Mouse (Mus musculus): ENCODE measurements around the gene Rnase10. TPM values are rescaled to one million over a fixed set of nuclear protein-coding genes. Genes with fewer than 3 reads are reported as not detected.
"Not testable (repeated sequence)": the region's sequence is repeated elsewhere in the genome, so short reads cannot be mapped to it uniquely, and the experiment has no call there.

Rnase10 gene
- not detected in 2 replicates for polyA plus RNA-seq (2014; fragmentation: Nextera tagmentation; extraction: Ambion mirVana)

DNA sequence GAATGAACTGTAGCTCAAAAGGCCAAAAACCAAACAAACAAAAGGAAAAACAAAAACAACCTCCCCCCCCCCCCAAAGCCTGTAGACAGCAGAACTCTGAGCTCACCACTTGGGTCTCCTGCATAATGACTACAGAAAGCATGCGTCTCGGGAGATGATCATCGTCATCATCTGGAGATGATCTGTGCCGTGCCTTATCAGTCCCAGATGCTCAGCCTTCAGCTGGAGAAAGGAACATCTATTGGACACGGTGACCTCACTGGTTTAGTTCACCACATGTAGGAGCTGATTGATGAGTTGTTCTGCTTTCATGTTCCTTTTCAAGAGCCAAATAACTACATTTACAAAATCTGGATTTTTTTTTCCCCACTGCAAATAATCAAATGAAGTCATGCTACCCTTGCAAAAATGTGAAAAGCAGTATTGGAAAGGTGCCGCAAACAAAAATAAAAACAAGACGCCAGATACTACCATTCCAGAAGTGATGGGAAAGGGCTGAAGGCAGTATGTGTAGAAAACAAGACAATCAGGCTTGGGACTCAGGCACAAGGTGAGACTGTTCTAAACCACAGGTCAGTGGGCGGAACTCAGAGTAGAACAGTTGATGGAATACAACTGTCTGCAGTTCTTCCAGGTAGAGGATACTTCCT, at the start of gene Rnase10:
Gene Rnase10, plus strand, starts transcription at position 600 of the 650 bp plus-strand sequence.
- H3K4me3 ChIP-seq (replicated peaks; ENCODE audit: low read depth, low read length), result no peak within 1 kb of the TSS
- 90% methylated on average over 8 of the region's 8 CpGs for WGBS
- no peaks in the 10 kb centered on the region for H3K27me3 ChIP-seq (ENCODE audit: control insufficient read depth, insufficient read depth, low read length)
- no peak within 1 kb of the TSS for H3K4me2 ChIP-seq (ENCODE audit: low read length)
- no peak within 1 kb of the TSS for H3K27ac ChIP-seq (replicated peaks; ENCODE audit: low read depth, low read length)
- no peaks in the 10 kb centered on the region for H3K36me3 ChIP-seq (ENCODE audit: control insufficient read depth, insufficient read depth, low read length)
- no peaks in the 10 kb centered on the region for H3K4me1 ChIP-seq (ENCODE audit: control insufficient read depth, insufficient read depth, low read length)
- no peak within 1 kb of the TSS for H3K9ac ChIP-seq (replicated peaks; ENCODE audit: low read length)
- ATAC-seq (ENCODE audit: low FRiP score, low TSS enrichment) (no peak), DNase-seq (no peak)
- H3K9me3 ChIP-seq (ENCODE audit: control insufficient read depth, low read length), result no peaks in the 10 kb centered on the region

- not testable (repeated sequence) for H3K9ac ChIP-seq (replicated peaks; ENCODE audit: low read length); H3K27me3 ChIP-seq (ENCODE audit: control insufficient read depth, insufficient read depth, low read length); H3K36me3 ChIP-seq (ENCODE audit: control insufficient read depth, insufficient read depth, low read length); DNase-seq; H3K4me3 ChIP-seq (replicated peaks; ENCODE audit: low read depth, low read length); H3K4me2 ChIP-seq (ENCODE audit: low read length); H3K27ac ChIP-seq (replicated peaks; ENCODE audit: low read depth, low read length); H3K9me3 ChIP-seq (ENCODE audit: control insufficient read depth, low read length); H3K4me1 ChIP-seq (ENCODE audit: control insufficient read depth, insufficient read depth, low read length); ATAC-seq (ENCODE audit: low FRiP score, low TSS enrichment)
- 92% methylated on average over 5 of the region's 5 CpGs for WGBS
These were observed 49.1 kb upstream of the Rnase10 start for GRCm38 (mm10) chr14:50958289-50958995.

GRCm38 (mm10) chr14:50968216-50968980, 39.2 kb upstream of the Rnase10 start:
- Histone ChIP-seq H3K36me3 (ENCODE audit: control insufficient read depth, insufficient read depth, low read length) (no peaks in the 10 kb centered on the region), H3K9ac (replicated peaks; ENCODE audit: low read length) (no peak overlapping the region), H3K27me3 (ENCODE audit: control insufficient read depth, insufficient read depth, low read length) (no peaks in the 10 kb centered on the region), H3K9me3 (ENCODE audit: control insufficient read depth, low read length) (no peaks in the 10 kb centered on the region), H3K27ac (replicated peaks; ENCODE audit: low read depth, low read length) (no peak overlapping the region), H3K4me2 (ENCODE audit: low read length) (no peak overlapping the region), H3K4me3 (replicated peaks; ENCODE audit: low read depth, low read length) (no peak overlapping the region), H3K4me1 (ENCODE audit: control insufficient read depth, insufficient read depth, low read length) (no peaks in the 10 kb centered on the region)
- ATAC-seq (ENCODE audit: low FRiP score, low TSS enrichment) (no peak), DNase-seq (no peak)
- 45% methylated on average over 5 of the region's 5 CpGs for WGBS

DNA sequence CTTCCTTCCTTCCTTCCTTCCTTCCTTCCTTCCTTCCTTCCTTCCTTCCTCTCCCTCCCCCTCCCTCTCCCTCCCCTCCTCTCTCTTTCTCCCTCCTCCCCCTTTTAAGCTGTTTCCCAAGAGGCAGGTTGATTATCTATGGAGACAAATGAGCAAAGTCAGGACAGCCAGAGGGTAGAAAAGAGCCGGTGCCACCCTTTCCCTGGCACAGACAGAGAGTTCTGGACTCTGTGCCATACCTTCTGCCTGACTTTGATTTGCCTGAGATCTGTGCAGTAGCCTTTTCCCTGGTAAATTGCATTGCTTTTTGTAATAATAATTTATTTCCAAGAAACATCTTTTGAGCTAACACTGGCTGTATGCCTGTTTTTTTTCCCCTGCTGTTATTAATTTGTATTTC, 38.5 kb upstream of the Rnase10 start:
- Histone ChIP-seq H3K27me3 (ENCODE audit: control insufficient read depth, insufficient read depth, low read length) (no peaks in the 10 kb centered on the region), H3K36me3 (ENCODE audit: control insufficient read depth, insufficient read depth, low read length) (no peaks in the 10 kb centered on the region), H3K9ac (replicated peaks; ENCODE audit: low read length) (no peak overlapping the region), H3K27ac (replicated peaks; ENCODE audit: low read depth, low read length) (no peak overlapping the region), H3K9me3 (ENCODE audit: control insufficient read depth, low read length) (no peaks in the 10 kb centered on the region), H3K4me1 (ENCODE audit: control insufficient read depth, insufficient read depth, low read length) (no peaks in the 10 kb centered on the region), H3K4me2 (ENCODE audit: low read length) (peak overlapping the region; percentile 7; the same call in 1 of the 2 replicates), H3K4me3 (replicated peaks; ENCODE audit: low read depth, low read length) (no peak overlapping the region)
- 10% methylated on average over 1 of the region's 1 CpGs for WGBS
- ATAC-seq (ENCODE audit: low FRiP score, low TSS enrichment), result no peak
- DNase-seq, result peak; percentile 11

DNA sequence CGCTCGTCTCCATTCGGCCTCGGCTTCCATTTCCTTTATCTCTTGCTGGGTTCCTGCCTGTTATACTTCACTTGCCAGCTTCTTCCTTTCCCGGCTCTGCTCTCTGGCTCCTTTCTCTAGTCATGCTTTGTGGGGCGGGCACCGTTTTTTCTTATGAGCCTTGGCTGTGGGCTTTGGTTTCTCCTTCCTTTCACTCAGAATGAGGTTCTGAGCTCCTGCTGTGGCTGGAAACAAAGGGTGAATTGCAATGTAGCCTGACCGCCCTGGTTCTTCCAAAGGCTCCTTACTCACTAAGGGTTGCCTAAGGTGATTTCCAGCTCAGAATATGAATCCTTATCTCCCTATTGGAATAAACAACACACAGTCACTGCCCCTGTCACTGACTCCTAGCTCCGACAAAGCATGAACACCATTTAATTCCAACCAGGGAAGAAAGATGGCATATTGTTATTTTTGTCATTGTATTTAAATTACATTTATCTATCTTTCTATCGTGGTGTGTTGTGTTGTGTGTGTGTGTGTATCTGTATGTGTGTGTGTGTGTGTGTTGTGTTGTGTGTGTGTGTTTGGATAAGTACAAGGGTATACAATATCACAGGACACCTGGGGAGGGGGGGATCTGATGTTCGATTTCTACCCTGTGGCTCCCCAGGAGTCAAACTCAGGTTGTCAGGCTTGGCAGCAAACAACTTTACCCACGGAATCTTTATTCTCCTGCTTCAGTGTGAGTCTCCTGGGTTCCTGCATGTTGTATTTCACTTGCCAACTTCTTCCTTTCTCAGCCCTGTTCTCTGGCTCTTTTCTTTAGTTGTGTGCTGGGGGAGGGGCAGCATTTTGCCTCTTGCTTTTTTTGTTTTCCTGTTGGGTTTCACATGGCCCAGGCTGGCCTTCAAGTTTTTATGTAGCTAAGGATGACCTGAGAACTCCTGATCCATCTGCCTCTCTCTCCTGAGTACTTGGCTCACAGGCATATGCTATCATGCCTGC, 37.7 kb upstream of the Rnase10 start:
- WGBS, result 10% methylated on average over 12 of the region's 12 CpGs
- Histone ChIP-seq H3K9me3 (ENCODE audit: control insufficient read depth, low read length) (no peaks in the 10 kb centered on the region), H3K27me3 (ENCODE audit: control insufficient read depth, insufficient read depth, low read length) (no peaks in the 10 kb centered on the region), H3K4me3 (replicated peaks; ENCODE audit: low read depth, low read length) (no peak overlapping the region), H3K4me1 (ENCODE audit: control insufficient read depth, insufficient read depth, low read length) (no peaks in the 10 kb centered on the region), H3K27ac (replicated peaks; ENCODE audit: low read depth, low read length) (peak overlapping the region; percentile 10), H3K9ac (replicated peaks; ENCODE audit: low read length) (no peak overlapping the region), H3K36me3 (ENCODE audit: control insufficient read depth, insufficient read depth, low read length) (no peaks in the 10 kb centered on the region), H3K4me2 (ENCODE audit: low read length) (peak overlapping the region; percentile 7; the same call in 1 of the 2 replicates)
- peak; percentile 58 for DNase-seq
- ATAC-seq (ENCODE audit: low FRiP score, low TSS enrichment), result 0 out of 2 replicates have a peak, but pooled peaks have one; percentile 24

DNA sequence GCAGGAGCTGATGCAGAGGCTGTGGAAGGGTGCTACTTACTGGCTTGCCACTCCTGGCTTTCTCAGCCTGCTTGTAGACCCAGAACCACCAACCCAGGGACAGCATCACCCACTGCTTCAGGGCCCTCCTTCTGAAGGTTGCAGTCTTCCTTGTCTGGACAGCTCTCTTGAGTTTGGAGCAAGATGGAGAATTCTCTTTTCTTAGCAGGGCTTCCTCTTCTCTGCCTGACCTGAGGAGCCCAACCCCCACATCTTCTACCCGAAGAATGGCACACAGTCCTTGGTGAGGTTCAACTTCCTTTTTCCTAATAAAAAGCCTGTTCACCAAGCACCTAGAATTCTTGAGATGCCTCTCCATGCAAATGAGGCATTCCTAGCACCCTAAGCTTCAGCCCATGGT, 36.7 kb upstream of the Rnase10 start:
- Histone ChIP-seq H3K4me3 (replicated peaks; ENCODE audit: low read depth, low read length) (no peak overlapping the region), H3K36me3 (ENCODE audit: control insufficient read depth, insufficient read depth, low read length) (no peaks in the 10 kb centered on the region), H3K27me3 (ENCODE audit: control insufficient read depth, insufficient read depth, low read length) (no peaks in the 10 kb centered on the region), H3K4me1 (ENCODE audit: control insufficient read depth, insufficient read depth, low read length) (no peaks in the 10 kb centered on the region), H3K4me2 (ENCODE audit: low read length) (no peak overlapping the region), H3K27ac (replicated peaks; ENCODE audit: low read depth, low read length) (no peak overlapping the region), H3K9me3 (ENCODE audit: control insufficient read depth, low read length) (no peaks in the 10 kb centered on the region), H3K9ac (replicated peaks; ENCODE audit: low read length) (no peak overlapping the region)
- ATAC-seq (ENCODE audit: low FRiP score, low TSS enrichment) (no peak), DNase-seq (no peak)
- 91% methylated on average over 1 of the region's 1 CpGs for WGBS

DNA sequence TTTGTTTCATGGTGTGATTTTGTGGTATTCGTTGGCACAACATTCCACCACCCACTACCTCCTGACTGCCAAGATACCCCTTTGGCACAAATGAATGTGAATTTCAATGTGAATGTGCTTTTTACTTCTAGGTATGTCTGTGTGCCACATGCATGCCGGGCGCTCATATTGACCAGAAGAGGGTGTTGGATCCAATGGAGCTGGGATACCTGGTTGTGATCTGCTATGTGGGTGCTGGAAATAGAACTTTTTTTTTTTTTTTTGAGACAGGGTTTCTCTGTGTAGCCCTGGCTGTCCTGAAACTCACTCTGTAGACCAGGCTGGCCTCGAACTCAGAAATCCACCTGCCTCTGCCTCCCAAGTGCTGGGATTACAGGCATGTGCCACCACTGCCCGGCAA, 34.5 kb upstream of the Rnase10 start:
- not testable (repeated sequence) for H3K4me2 ChIP-seq (ENCODE audit: low read length); H3K27ac ChIP-seq (replicated peaks; ENCODE audit: low read depth, low read length); H3K36me3 ChIP-seq (ENCODE audit: control insufficient read depth, insufficient read depth, low read length); H3K4me3 ChIP-seq (replicated peaks; ENCODE audit: low read depth, low read length); H3K9me3 ChIP-seq (ENCODE audit: control insufficient read depth, low read length); H3K9ac ChIP-seq (replicated peaks; ENCODE audit: low read length); DNase-seq; H3K27me3 ChIP-seq (ENCODE audit: control insufficient read depth, insufficient read depth, low read length); H3K4me1 ChIP-seq (ENCODE audit: control insufficient read depth, insufficient read depth, low read length); ATAC-seq (ENCODE audit: low FRiP score, low TSS enrichment)
- 91% methylated on average over 5 of the region's 5 CpGs for WGBS

DNA sequence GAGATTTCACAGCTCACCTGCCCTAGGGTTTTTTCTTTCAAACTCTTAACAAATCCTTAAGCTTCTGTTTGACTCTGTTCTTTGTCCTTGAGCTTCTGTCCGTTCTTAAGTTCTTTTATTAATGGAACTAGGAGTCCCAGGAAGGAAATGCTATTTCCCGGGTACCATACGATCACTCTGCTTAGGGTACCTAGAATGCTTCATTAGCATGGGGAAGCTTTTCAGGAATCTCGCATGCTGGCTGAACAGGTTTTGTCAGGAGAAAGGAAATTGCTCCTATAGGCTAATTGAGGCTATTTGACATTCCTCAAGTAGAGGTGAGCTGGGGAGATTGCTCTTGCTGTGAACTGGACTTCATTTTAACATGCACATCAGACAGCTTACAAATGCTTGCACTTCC, 33.9 kb upstream of the Rnase10 start:
- WGBS, result 47% methylated on average over 4 of the region's 4 CpGs
- no peak overlapping the region for H3K4me2 ChIP-seq (ENCODE audit: low read length)
- H3K9me3 ChIP-seq (ENCODE audit: control insufficient read depth, low read length), result no peaks in the 10 kb centered on the region
- no peak overlapping the region for H3K9ac ChIP-seq (replicated peaks; ENCODE audit: low read length)
- H3K4me1 ChIP-seq (ENCODE audit: control insufficient read depth, insufficient read depth, low read length), result no peaks in the 10 kb centered on the region
- DNase-seq (no peak), ATAC-seq (ENCODE audit: low FRiP score, low TSS enrichment) (no peak)
- H3K4me3 ChIP-seq (replicated peaks; ENCODE audit: low read depth, low read length), result no peak overlapping the region
- no peaks in the 10 kb centered on the region for H3K36me3 ChIP-seq (ENCODE audit: control insufficient read depth, insufficient read depth, low read length)
- H3K27me3 ChIP-seq (ENCODE audit: control insufficient read depth, insufficient read depth, low read length), result no peaks in the 10 kb centered on the region
- no peak overlapping the region for H3K27ac ChIP-seq (replicated peaks; ENCODE audit: low read depth, low read length)
